Mouse (Mus musculus): ENCODE results near the gene Fam24b.

Fam24b gene

GRCm38 (mm10) chr7:131329416-131329815 is at the start of gene Fam24b:
Gene Fam24b, minus strand, starts transcription at chr7:131329516.
- in situ Hi-C loops (cut with MboI; ENCODE audit: low pct_unique_long_range_greater_than_20kb in 1 of 2, low sequenced_read_pairs in 2 of 2, unreplicated experiment in 1 of 2) = no loop called here

GRCm38 (mm10) chr7:131371880-131372651 is 42.8 kb upstream of the Fam24b start:
- in situ Hi-C loops (cut with MboI; ENCODE audit: low pct_unique_long_range_greater_than_20kb in 1 of 2, low sequenced_read_pairs in 2 of 2, unreplicated experiment in 1 of 2) = no loop called here

GRCm38 (mm10) chr7:131371470-131371860 is 42.1 kb upstream of the Fam24b start:
- in situ Hi-C loops (cut with MboI; ENCODE audit: low pct_unique_long_range_greater_than_20kb in 1 of 2, low sequenced_read_pairs in 2 of 2, unreplicated experiment in 1 of 2) = no loop called here

GRCm38 (mm10) chr7:131370648-131371469 is 41.5 kb upstream of the Fam24b start, which contains the start of gene Pstk:
Gene Pstk, plus strand, starts transcription at chr7:131371141.
- in situ Hi-C loops (cut with MboI; ENCODE audit: low pct_unique_long_range_greater_than_20kb in 1 of 2, low sequenced_read_pairs in 2 of 2, unreplicated experiment in 1 of 2) = no loop called here

GRCm38 (mm10) chr7:131364131-131364530 is 34.8 kb upstream of the Fam24b start:
- in situ Hi-C loops (cut with MboI; ENCODE audit: low pct_unique_long_range_greater_than_20kb in 1 of 2, low sequenced_read_pairs in 2 of 2, unreplicated experiment in 1 of 2) = no loop called here

- in situ Hi-C loops (cut with MboI; ENCODE audit: low pct_unique_long_range_greater_than_20kb in 1 of 2, low sequenced_read_pairs in 2 of 2, unreplicated experiment in 1 of 2) = no loop called here
Measured at GRCm38 (mm10) chr7:131362615-131363300, 33.4 kb upstream of the Fam24b start, which contains the start of gene 2310057M21Rik. Gene 2310057M21Rik, minus strand, starts transcription at chr7:131362759.

- in situ Hi-C loops (cut with MboI; ENCODE audit: low pct_unique_long_range_greater_than_20kb in 1 of 2, low sequenced_read_pairs in 2 of 2, unreplicated experiment in 1 of 2) = no loop called here
Measured at GRCm38 (mm10) chr7:131362269-131362614, 32.9 kb upstream of the Fam24b start.

GRCm38 (mm10) chr7:131356105-131356504 is 26.8 kb upstream of the Fam24b start:
- in situ Hi-C loops (cut with MboI; ENCODE audit: low pct_unique_long_range_greater_than_20kb in 1 of 2, low sequenced_read_pairs in 2 of 2, unreplicated experiment in 1 of 2) = no loop called here

GRCm38 (mm10) chr7:131345856-131346541 is 16.7 kb upstream of the Fam24b start:
- in situ Hi-C loops (cut with MboI; ENCODE audit: low pct_unique_long_range_greater_than_20kb in 1 of 2, low sequenced_read_pairs in 2 of 2, unreplicated experiment in 1 of 2) = no loop called here

GRCm38 (mm10) chr7:131337502-131338068 is 8.3 kb upstream of the Fam24b start:
- in situ Hi-C loops (cut with MboI; ENCODE audit: low pct_unique_long_range_greater_than_20kb in 1 of 2, low sequenced_read_pairs in 2 of 2, unreplicated experiment in 1 of 2) = no loop called here

GRCm38 (mm10) chr7:131333564-131333963 is 4.2 kb upstream of the Fam24b start, which contains the start of gene Fam24a:
Gene Fam24a, plus strand, starts transcription at chr7:131333864.
- in situ Hi-C loops (cut with MboI; ENCODE audit: low pct_unique_long_range_greater_than_20kb in 1 of 2, low sequenced_read_pairs in 2 of 2, unreplicated experiment in 1 of 2) = no loop called here

- in situ Hi-C loops (cut with MboI; ENCODE audit: low pct_unique_long_range_greater_than_20kb in 1 of 2, low sequenced_read_pairs in 2 of 2, unreplicated experiment in 1 of 2) = no loop called here
Measured at GRCm38 (mm10) chr7:131331688-131332087, 2.4 kb upstream of the Fam24b start.

- in situ Hi-C loops (cut with MboI; ENCODE audit: low pct_unique_long_range_greater_than_20kb in 1 of 2, low sequenced_read_pairs in 2 of 2, unreplicated experiment in 1 of 2) = no loop called here
Measured at GRCm38 (mm10) chr7:131327054-131327453, 2.3 kb downstream of the Fam24b start.

- in situ Hi-C loops (cut with MboI; ENCODE audit: low pct_unique_long_range_greater_than_20kb in 1 of 2, low sequenced_read_pairs in 2 of 2, unreplicated experiment in 1 of 2) = no loop called here
Measured at GRCm38 (mm10) chr7:131322192-131322591, 7.1 kb downstream of the Fam24b start, which contains the start of gene Cuzd1. Gene Cuzd1, minus strand, starts transcription at chr7:131322292.

GRCm38 (mm10) chr7:131318340-131318739 is 11.0 kb downstream of the Fam24b start:
- in situ Hi-C loops (cut with MboI; ENCODE audit: low pct_unique_long_range_greater_than_20kb in 1 of 2, low sequenced_read_pairs in 2 of 2, unreplicated experiment in 1 of 2) = no loop called here

GRCm38 (mm10) chr7:131317587-131317986 is 11.7 kb downstream of the Fam24b start:
- in situ Hi-C loops (cut with MboI; ENCODE audit: low pct_unique_long_range_greater_than_20kb in 1 of 2, low sequenced_read_pairs in 2 of 2, unreplicated experiment in 1 of 2) = no loop called here

- in situ Hi-C loops (cut with MboI; ENCODE audit: low pct_unique_long_range_greater_than_20kb in 1 of 2, low sequenced_read_pairs in 2 of 2, unreplicated experiment in 1 of 2) = no loop called here
Measured at GRCm38 (mm10) chr7:131314493-131314892, 14.8 kb downstream of the Fam24b start.

- in situ Hi-C loops (cut with MboI; ENCODE audit: low pct_unique_long_range_greater_than_20kb in 1 of 2, low sequenced_read_pairs in 2 of 2, unreplicated experiment in 1 of 2) = no loop called here
Measured at GRCm38 (mm10) chr7:131306733-131307132, 22.6 kb downstream of the Fam24b start.
